Mouse (Mus musculus): Measurements from ENCODE around the gene Mmd2. TPM values are rescaled to one million over a fixed set of nuclear protein-coding genes. Genes with fewer than 3 reads are reported as not detected.

The Mmd2 gene
- polyA plus RNA-seq (2015; fragmentation: Nextera tagmentation; extraction: Ambion mirVana) = 0.11 TPM in 1 of 2 replicates, not detected in the other

DNA sequence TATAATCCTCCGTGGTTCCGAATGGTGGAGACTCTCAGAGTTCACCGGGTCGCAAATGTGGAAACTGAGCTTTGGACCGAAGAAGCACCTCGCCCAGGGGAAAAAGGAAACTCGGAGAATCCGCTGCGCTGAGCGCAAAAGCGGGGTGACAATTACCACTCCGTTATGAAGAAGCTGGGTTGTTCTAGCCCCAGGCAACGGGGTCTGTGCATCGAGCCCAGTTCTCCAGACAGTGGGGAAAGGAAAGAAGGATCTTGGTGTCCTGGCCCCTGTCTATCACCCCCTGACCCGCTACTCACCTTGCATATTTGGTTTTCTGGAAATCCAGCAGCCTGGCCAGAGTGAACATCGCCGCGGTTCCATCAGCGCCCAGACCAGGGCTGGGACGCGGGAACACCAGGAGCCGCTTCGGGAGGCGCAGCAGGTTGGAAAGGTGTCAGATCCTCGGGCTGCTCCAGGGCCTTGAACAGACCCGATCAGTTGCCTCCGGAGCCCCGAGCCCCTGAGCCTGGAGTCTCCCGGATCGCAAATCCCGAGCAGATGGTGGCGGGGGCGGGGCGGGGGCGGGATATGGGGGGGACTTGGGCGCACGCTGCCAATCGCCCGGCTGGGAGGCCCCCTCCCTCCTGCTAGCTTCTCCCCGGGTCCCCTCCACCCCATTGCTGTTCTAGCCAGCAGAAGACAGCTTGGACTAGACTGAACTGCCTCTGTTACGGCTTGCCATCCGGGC, at the start of gene Mmd2:
Gene Mmd2, minus strand, starts transcription at position 542 of the 730 bp plus-strand sequence.

DNA sequence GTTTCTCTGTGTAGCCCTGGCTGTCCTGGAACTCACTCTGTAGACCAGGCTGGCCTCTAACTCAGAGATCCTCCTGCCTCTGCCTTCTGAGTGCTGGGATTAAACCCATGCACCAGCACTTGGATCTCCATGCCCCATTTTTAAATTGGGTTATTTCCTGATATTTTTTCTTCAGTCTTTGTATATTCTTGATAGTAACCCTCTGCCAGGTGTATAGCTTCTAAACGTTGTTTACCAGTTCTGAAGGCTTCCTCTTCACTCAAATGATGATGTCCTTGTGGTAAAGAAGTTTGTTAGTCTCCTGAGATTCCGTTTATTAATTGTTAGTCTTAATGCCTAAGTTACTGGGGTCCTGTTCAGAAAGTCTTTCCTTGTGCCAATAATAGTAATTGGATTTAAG, 18.8 kb upstream of the Mmd2 start, which contains the start of gene Wipi2:
Gene Wipi2, plus strand, starts transcription at position 301 of the 400 bp plus-strand sequence.

DNA sequence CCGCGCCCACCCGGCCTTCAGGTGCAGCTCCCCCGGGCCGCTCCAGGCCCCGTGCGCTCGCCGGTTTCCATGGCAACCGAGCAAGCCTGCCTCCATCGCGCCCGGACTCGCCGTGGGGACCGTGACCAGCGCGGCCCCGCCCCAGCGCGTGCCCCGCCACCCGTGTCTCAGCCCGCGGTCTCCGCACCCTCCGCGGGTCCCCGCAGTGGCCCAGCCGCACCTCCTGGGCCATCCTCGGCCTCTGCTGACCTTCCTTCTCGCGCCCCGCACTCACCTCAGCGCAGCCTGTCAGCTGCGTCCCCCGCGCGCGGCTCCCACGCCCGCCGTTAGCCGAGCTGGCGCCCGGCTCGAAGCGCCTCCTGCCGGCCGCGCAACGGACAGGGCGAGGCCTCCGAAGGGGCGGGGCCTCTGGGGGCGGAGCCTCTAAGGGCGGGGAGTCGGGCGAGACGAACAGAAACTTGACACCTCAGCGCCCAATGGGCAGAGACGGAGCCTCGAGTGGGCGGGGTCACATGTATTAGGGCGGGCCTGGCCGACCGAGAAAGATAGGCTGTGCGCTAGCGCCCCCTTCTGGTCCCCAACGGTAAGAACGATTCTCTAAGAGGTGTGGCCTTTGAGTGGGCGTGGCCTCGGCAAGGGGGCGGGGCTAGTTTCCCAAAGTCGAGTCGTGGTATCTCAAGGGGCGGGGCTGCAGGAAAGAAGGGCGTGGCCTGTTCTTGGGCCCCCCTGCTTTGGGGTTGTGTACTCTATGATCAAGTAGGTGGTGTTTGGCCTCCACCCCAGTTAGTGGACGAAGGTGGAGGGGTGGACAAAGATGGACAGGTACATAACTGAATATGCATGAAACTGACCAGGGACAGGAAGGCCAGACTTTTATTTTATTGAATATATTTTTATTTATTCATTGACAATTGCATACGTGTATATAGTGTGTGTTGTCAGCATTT, 57.6 kb downstream of the Mmd2 start, which contains the start of gene Radil:
Gene Radil, minus strand, starts transcription at position 393 of the 947 bp plus-strand sequence.

DNA sequence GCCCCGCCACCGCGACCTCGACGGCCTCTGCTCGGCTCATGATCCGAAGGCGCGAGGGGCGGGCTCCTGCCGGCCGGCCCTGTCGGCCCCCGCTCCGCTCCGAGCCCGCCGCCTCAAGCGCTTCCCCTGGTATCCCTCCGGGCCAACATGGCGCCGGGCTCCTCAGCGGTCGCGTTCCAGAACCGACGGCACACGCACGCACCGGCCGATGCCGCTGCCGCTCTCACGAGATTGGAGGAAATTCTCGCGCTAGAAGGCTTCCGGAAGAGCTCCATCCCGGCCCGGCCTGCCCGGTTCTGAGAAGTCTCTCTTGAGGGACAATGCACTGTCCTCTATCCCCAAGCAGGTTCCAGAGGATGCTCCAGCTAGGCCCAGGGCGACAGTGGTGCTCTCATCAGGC, 78.7 kb downstream of the Mmd2 start, which contains the start of gene Papolb:
Gene Papolb, minus strand, starts transcription at position 162 of the 400 bp plus-strand sequence.

Other genes with a start within 250 kb of the Mmd2 start
- 3.4 and 3.5 TPM in 2 replicates for gene Foxk1, start 207.3 kb downstream of the Mmd2 start, polyA plus RNA-seq (2015; fragmentation: Nextera tagmentation; extraction: Ambion mirVana)
- gene Ap5z1, start 144.9 kb downstream of the Mmd2 start, polyA plus RNA-seq (2015; fragmentation: Nextera tagmentation; extraction: Ambion mirVana) = 6.0 and 6.4 TPM in 2 replicates
- gene Papolb, start 78.7 kb downstream of the Mmd2 start, polyA plus RNA-seq (2015; fragmentation: Nextera tagmentation; extraction: Ambion mirVana) = not detected in 2 replicates
- gene Radil, start 57.7 kb downstream of the Mmd2 start, polyA plus RNA-seq (2015; fragmentation: Nextera tagmentation; extraction: Ambion mirVana) = 0.41 and 0.50 TPM in 2 replicates
- gene Wipi2, start 18.9 kb upstream of the Mmd2 start, polyA plus RNA-seq (2015; fragmentation: Nextera tagmentation; extraction: Ambion mirVana) = 31.6 and 35.3 TPM in 2 replicates
- 1.1 and 1.6 TPM in 2 replicates for gene Slc29a4, start 83.7 kb upstream of the Mmd2 start, polyA plus RNA-seq (2015; fragmentation: Nextera tagmentation; extraction: Ambion mirVana)
- gene Tnrc18, start 208.9 kb upstream of the Mmd2 start, polyA plus RNA-seq (2015; fragmentation: Nextera tagmentation; extraction: Ambion mirVana) = 10.2 and 13.0 TPM in 2 replicates

Measured in spleen, postnatal 0 days (tissue).